In genomic region chr10:86017781-86018180, GRCm38 (mm10) we compare ENCODE assay signal across 22 mouse cellular contexts. TPM values are rescaled to one million over a fixed set of nuclear protein-coding genes. Genes with fewer than 3 reads are reported as not detected.
"Had no signal": no experiment of that assay in that cellular context is flagged by ENCODE, and none has a peak within 500 bp of the region (broad histone marks: within the 10 kb centered on the region; RNA-seq: fewer than 3 reads in every experiment).

No protein-coding gene starts in this region.

- H3K4me2 ChIP-seq: lung, embryonic 15.5 days; midbrain, embryonic 12.5 days; neural tube, embryonic 13.5 days; neural tube, embryonic 15.5 days had no signal

- H3K9ac ChIP-seq: liver, postnatal 0 days; lung, embryonic 15.5 days; midbrain, embryonic 12.5 days; neural tube, embryonic 13.5 days; neural tube, embryonic 15.5 days had no signal

- H3K27me3 ChIP-seq: lung, embryonic 15.5 days; midbrain, embryonic 12.5 days; neural tube, embryonic 13.5 days; neural tube, embryonic 15.5 days had no signal

- H3K4me1 ChIP-seq: midbrain, embryonic 12.5 days had no signal

- DNase-seq: liver, postnatal 0 days; lung, adult 2 months; lung, postnatal 4 days; midbrain, embryonic 14.5 days; retina, postnatal 1 day; right cerebral cortex, adult 18-20 months; right cerebral cortex, postnatal 25 days; right cerebral cortex, postnatal 4 days; spleen, adult 18-20 months; thymus, adult 18-20 months; thymus, postnatal 14 days; thymus, postnatal 36 days had no signal

- H3K36me3 ChIP-seq: lung, embryonic 15.5 days; midbrain, embryonic 10.5 days; midbrain, embryonic 12.5 days; neural tube, embryonic 13.5 days; neural tube, embryonic 15.5 days had no signal

- H3K4me3 ChIP-seq: lung, embryonic 15.5 days; midbrain, embryonic 10.5 days; midbrain, embryonic 12.5 days; myocyte; neural tube, embryonic 13.5 days; neural tube, embryonic 15.5 days had no signal

- H3K9me3 ChIP-seq: lung, embryonic 15.5 days; midbrain, embryonic 10.5 days; midbrain, embryonic 12.5 days; neural tube, embryonic 13.5 days; neural tube, embryonic 15.5 days had no signal

- H3K27ac ChIP-seq: lung, embryonic 15.5 days; midbrain, embryonic 10.5 days; midbrain, embryonic 12.5 days; neural tube, embryonic 13.5 days; neural tube, embryonic 15.5 days had no signal

- ATAC-seq: liver, postnatal 0 days; lung, postnatal 0 days; midbrain, embryonic 16.5 days had no signal

RNA-seq across cellular contexts. Expression of gene Bpifc, which starts 6.1 kb away (rescaled TPM):
- polyA plus RNA-seq: liver, postnatal 0 days; midbrain, embryonic 12.5 days; midbrain, embryonic 14.5 days; midbrain, embryonic 16.5 days; myocyte; neural tube, embryonic 11.5 days; neural tube, embryonic 13.5 days; small intestine, adult 2 months had no signal
